8 mouse cellular contexts compared by ENCODE assay signal in genomic region chr13:81760379-81760778, GRCm38 (mm10). TPM values are rescaled to one million over a fixed set of nuclear protein-coding genes. Genes with fewer than 3 reads are reported as not detected.
A peak's percentile ranks its signal among the peaks of the same experiment; 100 is the strongest.
DNase-seq lines count a peak whose midpoint lies in the region; ATAC-seq and TF ChIP-seq lines count a peak whose summit lies in the region.

No protein-coding gene starts in this region.

- H3K9ac ChIP-seq in intestine, postnatal 0 days (ENCODE audit: low read depth, low read length), result no peak overlapping the region
- no peak overlapping the region for H3K9ac ChIP-seq in lung, postnatal 0 days (replicated peaks; ENCODE audit: low read depth)
- H3K9ac ChIP-seq in stomach, postnatal 0 days (ENCODE audit: low read length), result no peak overlapping the region

- H3K4me3 ChIP-seq in embryonic facial prominence, embryonic 10.5 days, result no peak overlapping the region
- no peak overlapping the region for H3K4me3 ChIP-seq in intestine, postnatal 0 days (ENCODE audit: low read depth, low read length)
- no peak overlapping the region for H3K4me3 ChIP-seq in lung, postnatal 0 days (ENCODE audit: low read depth, low read length)
- no peak overlapping the region for H3K4me3 ChIP-seq in stomach, postnatal 0 days (ENCODE audit: low read depth, low read length)

- peak; percentile 84 for TF ChIP-seq CTCF in intestine, postnatal 0 days (IDR thresholded peaks at IDR 0.05; ENCODE audit: low read depth)
- peak; percentile 82 for TF ChIP-seq CTCF in lung, postnatal 0 days (IDR thresholded peaks at IDR 0.05)
- peak; percentile 84 for TF ChIP-seq CTCF in stomach, postnatal 0 days (IDR thresholded peaks at IDR 0.05; ENCODE audit: low read depth)

- H3K4me2 ChIP-seq in intestine, postnatal 0 days (replicated peaks; ENCODE audit: low read depth), result no peak overlapping the region
- no peak overlapping the region for H3K4me2 ChIP-seq in lung, postnatal 0 days (replicated peaks; ENCODE audit: low read depth, low read length)
- H3K4me2 ChIP-seq in stomach, postnatal 0 days (replicated peaks; ENCODE audit: low read depth), result no peak overlapping the region

- peak; percentile 30 for DNase-seq in gastrocnemius, postnatal 10 days
- no peak for DNase-seq in gastrocnemius, adult 8-10 months (ENCODE audit: low spot score in 2 of 2)
- DNase-seq in 3T3-L1 (ENCODE audit: low read depth, low spot score), result peak; percentile 80
- DNase-seq in ZHBTc4 (ENCODE audit: low read depth, low spot score), result peak; percentile 76
- peak; percentile 50 for DNase-seq in embryonic facial prominence, embryonic 10.5 days (ENCODE audit: low spot score)
- DNase-seq in lung, postnatal 0 days (ENCODE audit: low spot score), result peak; percentile 60
- peak; percentile 61 for DNase-seq in stomach, postnatal 0 days (ENCODE audit: low spot score)

- no peaks in the 10 kb centered on the region for H3K4me1 ChIP-seq in embryonic facial prominence, embryonic 10.5 days
- H3K4me1 ChIP-seq in intestine, postnatal 0 days (replicated peaks; ENCODE audit: control insufficient read depth, insufficient read depth, low read length), result no peaks in the 10 kb centered on the region
- no peaks in the 10 kb centered on the region for H3K4me1 ChIP-seq in lung, postnatal 0 days (ENCODE audit: insufficient read depth, low read depth, low read length)
- H3K4me1 ChIP-seq in stomach, postnatal 0 days (replicated peaks; ENCODE audit: control insufficient read depth, insufficient read depth), result no peaks in the 10 kb centered on the region

- no peaks in the 10 kb centered on the region for H3K9me3 ChIP-seq in embryonic facial prominence, embryonic 10.5 days
- H3K9me3 ChIP-seq in intestine, postnatal 0 days (ENCODE audit: control insufficient read depth), result no peaks in the 10 kb centered on the region
- H3K9me3 ChIP-seq in lung, postnatal 0 days (ENCODE audit: low read length), result no peaks in the 10 kb centered on the region
- H3K9me3 ChIP-seq in stomach, postnatal 0 days (ENCODE audit: control insufficient read depth, low read length), result no peaks in the 10 kb centered on the region

- WGBS in embryonic facial prominence, embryonic 10.5 days, result 30% methylated on average over 3 of the region's 3 CpGs
- 29% methylated on average over 3 of the region's 3 CpGs for WGBS in intestine, postnatal 0 days
- 22% methylated on average over 3 of the region's 3 CpGs for WGBS in lung, postnatal 0 days
- 28% methylated on average over 3 of the region's 3 CpGs for WGBS in stomach, postnatal 0 days

- H3K27ac ChIP-seq in embryonic facial prominence, embryonic 10.5 days (replicated peaks), result no peak overlapping the region
- no peak overlapping the region for H3K27ac ChIP-seq in intestine, postnatal 0 days (ENCODE audit: low read depth, low read length)
- H3K27ac ChIP-seq in lung, postnatal 0 days (ENCODE audit: low read length), result no peak overlapping the region
- H3K27ac ChIP-seq in stomach, postnatal 0 days (replicated peaks), result no peak overlapping the region

- no peaks in the 10 kb centered on the region for H3K36me3 ChIP-seq in embryonic facial prominence, embryonic 10.5 days (replicated peaks)
- H3K36me3 ChIP-seq in intestine, postnatal 0 days (ENCODE audit: control insufficient read depth, insufficient read depth), result no peaks in the 10 kb centered on the region
- no peaks in the 10 kb centered on the region for H3K36me3 ChIP-seq in lung, postnatal 0 days (ENCODE audit: insufficient read depth, low read length)
- H3K36me3 ChIP-seq in stomach, postnatal 0 days (ENCODE audit: control insufficient read depth, insufficient read depth, low read length), result no peaks in the 10 kb centered on the region

- no peaks in the 10 kb centered on the region for H3K27me3 ChIP-seq in embryonic facial prominence, embryonic 10.5 days (replicated peaks; ENCODE audit: low read depth, poor library complexity, severe bottlenecking)
- H3K27me3 ChIP-seq in intestine, postnatal 0 days (replicated peaks; ENCODE audit: control insufficient read depth, insufficient read depth, low read length), result no peaks in the 10 kb centered on the region
- no peaks in the 10 kb centered on the region for H3K27me3 ChIP-seq in lung, postnatal 0 days (replicated peaks; ENCODE audit: insufficient read depth, low read length)
- H3K27me3 ChIP-seq in stomach, postnatal 0 days (ENCODE audit: control insufficient read depth, insufficient read depth, low read length), result no peaks in the 10 kb centered on the region

- TF ChIP-seq EP300 in lung, postnatal 0 days (IDR thresholded peaks at IDR 0.05), result no peak
- no peak for TF ChIP-seq EP300 in stomach, postnatal 0 days (optimal IDR thresholded peaks at IDR 0.05)

- peak; percentile 63; the same call in 1 of the 2 replicates for ATAC-seq in intestine, postnatal 0 days
- ATAC-seq in lung, postnatal 0 days, result peak; percentile 47; the same call in 1 of the 2 replicates
- 0 out of 2 replicates have a peak, but pooled peaks have one; percentile 54 for ATAC-seq in stomach, postnatal 0 days (ENCODE audit: low FRiP score, low TSS enrichment)

RNA-seq across cellular contexts. Expression of gene Cetn3, which starts 22.5 kb away (rescaled TPM):
- 10 to 100 TPM; 72.6 to 81.0 TPM for total RNA-seq in gastrocnemius, postnatal 10 days (2021)
- 10 to 100 TPM; 15.6 to 20.6 (median 18.8) TPM for total RNA-seq in gastrocnemius, adult 8-10 months (2022)
- 206 and 249 TPM in 2 replicates for polyA plus RNA-seq in embryonic facial prominence, embryonic 10.5 days (2016; fragmentation: Nextera tagmentation; extraction: Ambion mirVana)
- polyA plus RNA-seq in intestine, postnatal 0 days (2015; fragmentation: Nextera tagmentation; extraction: Ambion mirVana), result 130 and 136 TPM in 2 replicates
- 184 and 185 TPM in 2 replicates for polyA plus RNA-seq in lung, postnatal 0 days (2015; fragmentation: Nextera tagmentation; extraction: Ambion mirVana)
- 166 and 170 TPM in 2 replicates for polyA plus RNA-seq in stomach, postnatal 0 days (2015; fragmentation: Nextera tagmentation; extraction: Ambion mirVana)

RNA-seq across cellular contexts. Expression of gene Mblac2, which starts 49.2 kb away (rescaled TPM):
- 1 to 10 TPM; 1.7 to 1.8 TPM for total RNA-seq in gastrocnemius, postnatal 10 days (2021)
- total RNA-seq in gastrocnemius, adult 8-10 months (2022), result 1 to 10 TPM; 1.2 to 1.8 (median 1.4) TPM
- 3.6 and 4.3 TPM in 2 replicates for polyA plus RNA-seq in embryonic facial prominence, embryonic 10.5 days (2016; fragmentation: Nextera tagmentation; extraction: Ambion mirVana)
- polyA plus RNA-seq in intestine, postnatal 0 days (2015; fragmentation: Nextera tagmentation; extraction: Ambion mirVana), result 3.7 and 4.6 TPM in 2 replicates
- polyA plus RNA-seq in lung, postnatal 0 days (2015; fragmentation: Nextera tagmentation; extraction: Ambion mirVana), result 5.6 and 6.5 TPM in 2 replicates
- 11.1 and 11.7 TPM in 2 replicates for polyA plus RNA-seq in stomach, postnatal 0 days (2015; fragmentation: Nextera tagmentation; extraction: Ambion mirVana)

RNA-seq across cellular contexts. Expression of gene Polr3g, which starts 49.6 kb away (rescaled TPM):
- 1 to 10 TPM; 1.0 to 1.1 TPM for total RNA-seq in gastrocnemius, postnatal 10 days (2021)
- total RNA-seq in gastrocnemius, adult 8-10 months (2022), result 1 to 10 TPM; 1.6 to 4.2 (median 3.3) TPM
- polyA plus RNA-seq in embryonic facial prominence, embryonic 10.5 days (2016; fragmentation: Nextera tagmentation; extraction: Ambion mirVana), result 20.1 and 24.7 TPM in 2 replicates
- polyA plus RNA-seq in intestine, postnatal 0 days (2015; fragmentation: Nextera tagmentation; extraction: Ambion mirVana), result 6.2 and 8.9 TPM in 2 replicates
- 5.1 and 5.2 TPM in 2 replicates for polyA plus RNA-seq in lung, postnatal 0 days (2015; fragmentation: Nextera tagmentation; extraction: Ambion mirVana)
- polyA plus RNA-seq in stomach, postnatal 0 days (2015; fragmentation: Nextera tagmentation; extraction: Ambion mirVana), result 34.0 and 39.6 TPM in 2 replicates

Comparison
In these comparisons a context has a peak if more than half of its experiments do, and no peak if none do; other contexts are left out.
1. DNase-seq: peak in gastrocnemius, postnatal 10 days (single experiment), 3T3-L1 (single experiment), ZHBTc4 (single experiment), embryonic facial prominence, embryonic 10.5 days (single experiment), lung, postnatal 0 days (single experiment) and stomach, postnatal 0 days (single experiment); none in gastrocnemius, adult 8-10 months (0 of 2).
2. Peak in every context shown above with its lines, with median percentiles within 50 percentile points of each other: ATAC-seq and CTCF ChIP-seq.